Mouse (Mus musculus) thymus, postnatal 0 days (tissue): ENCODE data around the gene Kidins220. TPM values are rescaled to one million over a fixed set of nuclear protein-coding genes. Genes with fewer than 3 reads are reported as not detected.

ENCODE experiments used
- DNase-seq: peaks from one replicate; pipeline ENCODE4 v3.0.0-alpha.2; 2015; ENCODE audit warnings: low spot score
- polyA plus RNA-seq: library from polyadenylated mRNA; unstranded; fragments of >200 nt; fragmentation: Nextera tagmentation; extraction: Ambion mirVana; gene quantifications from 2 replicates; pipeline ENCODE4 v1.2.1, GENCODE M21; 2015

Kidins220 gene
- polyA plus RNA-seq, 1 experiment from 2014 or later: 15.8 TPM

GRCm38 (mm10) chr12:25109971-25110681 is 135.4 kb downstream of the Kidins220 start:
- no peak for DNase-seq

GRCm38 (mm10) chr12:25110682-25111078 is 136.0 kb downstream of the Kidins220 start:
- no peak for DNase-seq

Other genes starting within 250 kb of the Kidins220 start
- 3.7 and 4.8 TPM in 2 replicates for gene Mboat2, start 144.0 kb upstream of the Kidins220 start, polyA plus RNA-seq
- gene Id2, start 122.2 kb downstream of the Kidins220 start, polyA plus RNA-seq: 152 and 159 TPM in 2 replicates